Mouse (Mus musculus): ENCODE measurements around the gene Lgals4. TPM values are rescaled to one million over a fixed set of nuclear protein-coding genes. Genes with fewer than 3 reads are reported as not detected.

Gene Lgals4
- polyA plus RNA-seq (2014; fragmentation: Nextera tagmentation; extraction: Ambion mirVana): 3.4 and 4.1 TPM in 2 replicates

- H3K36me3 ChIP-seq (ENCODE audit: control insufficient read depth, insufficient read depth, low read length): no peaks in the 10 kb centered on the region; the same call in 1 of the 2 replicates
- H3K27ac ChIP-seq (ENCODE audit: low read depth, low read length): no peak within 1 kb of the TSS
- no peak for ATAC-seq (ENCODE audit: low read depth)
- H3K4me3 ChIP-seq (ENCODE audit: low read depth, low read length): no peak within 1 kb of the TSS
- H3K27me3 ChIP-seq (ENCODE audit: control insufficient read depth, insufficient read depth, low read length): no peaks in the 10 kb centered on the region
- 91% methylated on average over 6 of the region's 6 CpGs for WGBS
- H3K9me3 ChIP-seq (ENCODE audit: control insufficient read depth, low read length): no peaks in the 10 kb centered on the region
- H3K4me1 ChIP-seq (ENCODE audit: control insufficient read depth, insufficient read depth, low read length): no peaks in the 10 kb centered on the region
- no peak within 1 kb of the TSS for H3K4me2 ChIP-seq (ENCODE audit: low read depth, low read length)
- no peak within 1 kb of the TSS for H3K9ac ChIP-seq (replicated peaks; ENCODE audit: low read depth, low read length)
These were observed at the start of gene Lgals4 for GRCm38 (mm10) chr7:28833723-28834347. Gene Lgals4, plus strand, starts transcription at chr7:28833854.

GRCm38 (mm10) chr7:28785161-28785560 lies 48.5 kb upstream of the Lgals4 start:
- Histone ChIP-seq H3K27me3 (ENCODE audit: control insufficient read depth, insufficient read depth, low read length) (no peaks in the 10 kb centered on the region), H3K4me1 (ENCODE audit: control insufficient read depth, insufficient read depth, low read length) (no peaks in the 10 kb centered on the region; the same call in 1 of the 2 replicates), H3K27ac (ENCODE audit: low read depth, low read length) (no peak overlapping the region), H3K4me3 (ENCODE audit: low read depth, low read length) (no peak overlapping the region), H3K9me3 (ENCODE audit: control insufficient read depth, low read length) (no peaks in the 10 kb centered on the region), H3K36me3 (ENCODE audit: control insufficient read depth, insufficient read depth, low read length) (peaks cover 4% of the 10 kb centered on the region; the same call in 1 of the 2 replicates), H3K9ac (replicated peaks; ENCODE audit: low read depth, low read length) (no peak overlapping the region), H3K4me2 (ENCODE audit: low read depth, low read length) (no peak overlapping the region)
- 81% methylated on average over 5 of the region's 5 CpGs for WGBS
- ATAC-seq (ENCODE audit: low read depth): no peak

GRCm38 (mm10) chr7:28787884-28788283 lies 45.8 kb upstream of the Lgals4 start:
- Histone ChIP-seq H3K4me1 (ENCODE audit: control insufficient read depth, insufficient read depth, low read length) (no peaks in the 10 kb centered on the region), H3K36me3 (ENCODE audit: control insufficient read depth, insufficient read depth, low read length) (peaks cover 4% of the 10 kb centered on the region; the same call in 1 of the 2 replicates), H3K27me3 (ENCODE audit: control insufficient read depth, insufficient read depth, low read length) (no peaks in the 10 kb centered on the region), H3K9ac (replicated peaks; ENCODE audit: low read depth, low read length) (no peak overlapping the region), H3K4me2 (ENCODE audit: low read depth, low read length) (no peak overlapping the region), H3K4me3 (ENCODE audit: low read depth, low read length) (no peak overlapping the region), H3K27ac (ENCODE audit: low read depth, low read length) (no peak overlapping the region), H3K9me3 (ENCODE audit: control insufficient read depth, low read length) (no peaks in the 10 kb centered on the region)
- 90% methylated on average over 9 of the region's 9 CpGs for WGBS
- no peak for ATAC-seq (ENCODE audit: low read depth)

- H3K4me3 ChIP-seq (ENCODE audit: low read depth, low read length): no peak within 1 kb of the TSS
- ATAC-seq (ENCODE audit: low read depth): no peak
- WGBS: 83% methylated on average over 5 of the region's 5 CpGs
- no peaks in the 10 kb centered on the region for H3K4me1 ChIP-seq (ENCODE audit: control insufficient read depth, insufficient read depth, low read length)
- no peaks in the 10 kb centered on the region for H3K9me3 ChIP-seq (ENCODE audit: control insufficient read depth, low read length)
- no peak within 1 kb of the TSS for H3K9ac ChIP-seq (replicated peaks; ENCODE audit: low read depth, low read length)
- peaks cover 4% of the 10 kb centered on the region; the same call in 1 of the 2 replicates for H3K36me3 ChIP-seq (ENCODE audit: control insufficient read depth, insufficient read depth, low read length)
- no peaks in the 10 kb centered on the region for H3K27me3 ChIP-seq (ENCODE audit: control insufficient read depth, insufficient read depth, low read length)
- no peak within 1 kb of the TSS for H3K27ac ChIP-seq (ENCODE audit: low read depth, low read length)
- no peak within 1 kb of the TSS for H3K4me2 ChIP-seq (ENCODE audit: low read depth, low read length)
These were observed 45.1 kb upstream of the Lgals4 start, which contains the start of gene Rinl for GRCm38 (mm10) chr7:28788307-28789195. Gene Rinl, plus strand, starts transcription at chr7:28788969.

- ATAC-seq (ENCODE audit: low read depth): no peak
- H3K4me2 ChIP-seq (ENCODE audit: low read depth, low read length): no peak overlapping the region
- no peaks in the 10 kb centered on the region for H3K27me3 ChIP-seq (ENCODE audit: control insufficient read depth, insufficient read depth, low read length)
- H3K36me3 ChIP-seq (ENCODE audit: control insufficient read depth, insufficient read depth, low read length): peaks cover 4% of the 10 kb centered on the region; the same call in 1 of the 2 replicates
- H3K4me3 ChIP-seq (ENCODE audit: low read depth, low read length): no peak overlapping the region
- H3K9ac ChIP-seq (replicated peaks; ENCODE audit: low read depth, low read length): no peak overlapping the region
- no peaks in the 10 kb centered on the region for H3K9me3 ChIP-seq (ENCODE audit: control insufficient read depth, low read length)
- H3K27ac ChIP-seq (ENCODE audit: low read depth, low read length): no peak overlapping the region
- no peaks in the 10 kb centered on the region for H3K4me1 ChIP-seq (ENCODE audit: control insufficient read depth, insufficient read depth, low read length)
- 88% methylated on average over 3 of the region's 3 CpGs for WGBS
These were observed 44.4 kb upstream of the Lgals4 start for GRCm38 (mm10) chr7:28789235-28789634.

- H3K4me3 ChIP-seq (ENCODE audit: low read depth, low read length): no peak overlapping the region
- no peak for ATAC-seq (ENCODE audit: low read depth)
- H3K27me3 ChIP-seq (ENCODE audit: control insufficient read depth, insufficient read depth, low read length): no peaks in the 10 kb centered on the region
- H3K9ac ChIP-seq (replicated peaks; ENCODE audit: low read depth, low read length): no peak overlapping the region
- H3K27ac ChIP-seq (ENCODE audit: low read depth, low read length): no peak overlapping the region
- H3K4me2 ChIP-seq (ENCODE audit: low read depth, low read length): no peak overlapping the region
- 58% methylated on average over 8 of the region's 8 CpGs for WGBS
- no peaks in the 10 kb centered on the region for H3K4me1 ChIP-seq (ENCODE audit: control insufficient read depth, insufficient read depth, low read length)
- no peaks in the 10 kb centered on the region for H3K9me3 ChIP-seq (ENCODE audit: control insufficient read depth, low read length)
- H3K36me3 ChIP-seq (ENCODE audit: control insufficient read depth, insufficient read depth, low read length): peaks cover 4% of the 10 kb centered on the region; the same call in 1 of the 2 replicates
These were observed 43.4 kb upstream of the Lgals4 start for GRCm38 (mm10) chr7:28790066-28790806.

- Histone ChIP-seq H3K27me3 (ENCODE audit: control insufficient read depth, insufficient read depth, low read length) (no peaks in the 10 kb centered on the region), H3K9ac (replicated peaks; ENCODE audit: low read depth, low read length) (no peak overlapping the region), H3K9me3 (ENCODE audit: control insufficient read depth, low read length) (no peaks in the 10 kb centered on the region), H3K4me3 (ENCODE audit: low read depth, low read length) (no peak overlapping the region), H3K27ac (ENCODE audit: low read depth, low read length) (no peak overlapping the region), H3K4me2 (ENCODE audit: low read depth, low read length) (no peak overlapping the region), H3K36me3 (ENCODE audit: control insufficient read depth, insufficient read depth, low read length) (no peaks in the 10 kb centered on the region; the same call in 1 of the 2 replicates), H3K4me1 (ENCODE audit: control insufficient read depth, insufficient read depth, low read length) (no peaks in the 10 kb centered on the region)
- ATAC-seq (ENCODE audit: low read depth): no peak
These were observed 41.9 kb upstream of the Lgals4 start for GRCm38 (mm10) chr7:28791706-28792105.

GRCm38 (mm10) chr7:28792391-28793185 lies 41.1 kb upstream of the Lgals4 start:
- Histone ChIP-seq H3K4me3 (ENCODE audit: low read depth, low read length) (no peak overlapping the region), H3K36me3 (ENCODE audit: control insufficient read depth, insufficient read depth, low read length) (no peaks in the 10 kb centered on the region; the same call in 1 of the 2 replicates), H3K9me3 (ENCODE audit: control insufficient read depth, low read length) (no peaks in the 10 kb centered on the region), H3K27ac (ENCODE audit: low read depth, low read length) (no peak overlapping the region), H3K9ac (replicated peaks; ENCODE audit: low read depth, low read length) (no peak overlapping the region), H3K27me3 (ENCODE audit: control insufficient read depth, insufficient read depth, low read length) (no peaks in the 10 kb centered on the region), H3K4me2 (ENCODE audit: low read depth, low read length) (no peak overlapping the region), H3K4me1 (ENCODE audit: control insufficient read depth, insufficient read depth, low read length) (no peaks in the 10 kb centered on the region)
- 84% methylated on average over 12 of the region's 14 CpGs for whole genome bisulfite sequencing
- no peak for ATAC-seq (ENCODE audit: low read depth)
